Mouse (Mus musculus): ENCODE data around the gene Plgrkt. TPM values are rescaled to one million over a fixed set of nuclear protein-coding genes. Genes with fewer than 3 reads are reported as not detected.

The Plgrkt gene
- total and polyA plus RNA-seq, 2 experiments from 2014 or later, result 27.9 to 58.7 TPM

DNA sequence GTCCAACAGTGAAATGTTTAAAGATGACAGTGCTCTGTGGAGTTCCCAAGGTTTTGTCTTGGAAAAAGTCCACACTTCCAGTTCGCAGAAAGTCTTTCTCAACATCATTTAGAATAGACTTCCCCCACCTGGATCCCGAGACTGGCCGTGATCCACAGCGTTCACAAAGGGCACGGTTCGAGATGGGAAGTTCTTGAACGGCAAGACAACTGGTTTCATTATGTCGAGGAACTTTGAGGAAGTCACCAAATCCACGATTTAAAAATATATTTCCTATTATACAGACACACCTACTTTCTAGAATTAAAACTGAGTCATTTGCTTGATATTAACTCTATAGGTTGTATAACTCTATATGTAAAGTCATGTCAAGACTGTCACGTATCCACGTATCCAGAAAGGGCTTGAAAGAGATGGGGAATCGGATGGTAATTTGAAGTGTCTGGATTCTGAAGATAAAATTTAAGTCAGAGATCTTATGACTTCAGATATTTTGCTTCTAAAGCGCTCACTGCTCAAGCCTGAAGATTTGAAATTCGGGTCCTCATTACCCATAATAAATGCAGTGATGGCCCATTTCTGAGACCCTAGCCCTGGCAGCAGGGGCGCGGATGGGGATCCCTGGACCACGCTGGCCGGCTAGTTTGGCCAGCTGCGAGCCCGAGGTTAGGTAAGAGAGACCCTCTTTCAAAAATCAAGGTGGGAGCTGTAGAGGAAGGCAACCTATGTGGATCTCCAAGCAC, 793 bp downstream of the Plgrkt start:
- Histone ChIP-seq H3K4me2 (ENCODE audit: low read depth, low read length) (peak overlapping the region; percentile 72), H3K27ac (no peak overlapping the region), H3K36me3 (ENCODE audit: insufficient read depth, low read length) (no peaks in the 10 kb centered on the region), H3K9me3 (ENCODE audit: low read length) (no peaks in the 10 kb centered on the region), H3K4me1 (ENCODE audit: insufficient read depth, low read length) (peaks cover 5% of the 10 kb centered on the region; the same call in 1 of the 2 replicates), H3K9ac (replicated peaks; ENCODE audit: low read length) (peak overlapping the region; percentile 40; the same call in 1 of the 2 replicates), H3K4me3 (ENCODE audit: low read length) (peak overlapping the region; percentile 54), H3K27me3 (ENCODE audit: insufficient read depth, low read length) (no peaks in the 10 kb centered on the region)
- 65% methylated on average over 20 of the region's 20 CpGs for WGBS
- ATAC-seq, result no peak
- no peak for TF ChIP-seq CTCF (IDR thresholded peaks at IDR 0.05; ENCODE audit: low read depth)
- no peak for DNase-seq (ENCODE audit: low spot score)

DNA sequence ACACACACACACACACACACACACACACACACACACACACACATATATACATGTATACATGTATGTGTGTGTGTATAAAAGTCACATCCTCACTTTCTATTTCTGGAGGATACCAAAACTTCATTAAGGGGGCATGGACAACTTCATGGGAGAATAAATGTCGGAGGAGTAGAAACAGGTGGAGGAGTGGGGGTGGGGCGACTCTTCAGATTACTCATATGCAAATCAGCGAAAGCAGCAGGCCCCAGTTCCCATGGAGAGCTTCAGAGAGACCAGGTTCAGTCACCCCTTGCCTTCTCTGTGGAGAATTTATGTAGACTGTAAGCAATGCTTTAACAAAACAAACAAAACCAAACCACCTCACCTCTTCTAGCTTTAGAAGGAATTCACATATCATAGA, 2.1 kb downstream of the Plgrkt start:
- H3K27ac ChIP-seq, result no peak overlapping the region
- no peak overlapping the region for H3K4me3 ChIP-seq (ENCODE audit: low read length)
- no peak overlapping the region for H3K4me2 ChIP-seq (ENCODE audit: low read depth, low read length)
- H3K27me3 ChIP-seq (ENCODE audit: insufficient read depth, low read length), result no peaks in the 10 kb centered on the region
- no peak overlapping the region for H3K9ac ChIP-seq (replicated peaks; ENCODE audit: low read length)
- TF ChIP-seq CTCF (IDR thresholded peaks at IDR 0.05; ENCODE audit: low read depth), result no peak
- no peak for ATAC-seq
- no peak for DNase-seq (ENCODE audit: low spot score)
- no peaks in the 10 kb centered on the region for H3K9me3 ChIP-seq (ENCODE audit: low read length)
- H3K36me3 ChIP-seq (ENCODE audit: insufficient read depth, low read length), result no peaks in the 10 kb centered on the region
- H3K4me1 ChIP-seq (ENCODE audit: insufficient read depth, low read length), result peaks cover 12% of the 10 kb centered on the region
- WGBS, result 24% methylated on average over 3 of the region's 3 CpGs

DNA sequence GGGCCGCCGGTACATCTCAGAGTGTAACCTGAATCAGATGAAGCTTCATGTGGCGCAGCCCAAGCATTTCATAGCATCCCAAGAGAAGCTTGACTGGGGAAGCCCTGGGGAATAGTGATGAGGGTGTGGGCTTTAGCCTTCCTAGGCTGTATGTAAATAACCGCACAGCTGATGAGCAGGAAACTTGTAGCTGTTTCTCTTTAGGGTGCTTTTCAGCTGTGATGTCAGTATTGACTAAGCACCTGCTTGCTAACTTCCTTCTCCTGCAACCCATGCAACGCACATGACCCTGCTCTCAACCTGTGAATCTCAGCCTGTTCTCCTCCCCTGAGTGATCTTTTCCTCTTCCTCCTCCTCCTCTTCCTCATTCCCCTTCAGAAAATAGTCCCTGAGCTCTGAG, 3.1 kb downstream of the Plgrkt start:
- Histone ChIP-seq H3K4me3 (ENCODE audit: low read length) (no peak overlapping the region), H3K9ac (replicated peaks; ENCODE audit: low read length) (no peak overlapping the region), H3K4me2 (ENCODE audit: low read depth, low read length) (no peak overlapping the region), H3K36me3 (ENCODE audit: insufficient read depth, low read length) (no peaks in the 10 kb centered on the region), H3K9me3 (ENCODE audit: low read length) (no peaks in the 10 kb centered on the region), H3K4me1 (ENCODE audit: insufficient read depth, low read length) (peaks cover 12% of the 10 kb centered on the region), H3K27ac (no peak overlapping the region), H3K27me3 (ENCODE audit: insufficient read depth, low read length) (no peaks in the 10 kb centered on the region)
- DNase-seq (ENCODE audit: low spot score), result no peak
- ATAC-seq, result no peak
- 78% methylated on average over 5 of the region's 5 CpGs for WGBS
- TF ChIP-seq CTCF (IDR thresholded peaks at IDR 0.05; ENCODE audit: low read depth), result no peak

DNA sequence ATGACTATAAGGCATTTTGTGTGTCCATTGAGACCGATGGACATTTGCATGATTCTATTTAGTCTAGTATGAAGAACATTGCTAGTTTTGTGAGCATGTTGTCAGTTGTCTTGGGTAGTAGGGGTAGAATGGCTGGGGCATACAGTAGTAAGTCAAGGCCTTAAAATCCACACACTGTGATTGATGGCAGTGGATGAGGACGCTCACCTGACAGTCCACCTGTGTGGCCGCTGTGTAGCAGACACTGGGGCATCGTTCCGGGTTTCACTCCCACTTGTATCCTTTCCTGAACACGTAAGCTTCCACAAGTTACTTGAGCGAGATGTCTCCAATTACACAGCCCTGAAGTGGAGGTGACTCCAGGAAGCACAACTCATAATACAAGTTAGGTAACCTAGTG, 3.6 kb downstream of the Plgrkt start:
- Histone ChIP-seq H3K27me3 (ENCODE audit: insufficient read depth, low read length) (no peaks in the 10 kb centered on the region), H3K27ac (no peak overlapping the region), H3K4me3 (ENCODE audit: low read length) (no peak overlapping the region), H3K36me3 (ENCODE audit: insufficient read depth, low read length) (no peaks in the 10 kb centered on the region), H3K9me3 (ENCODE audit: low read length) (no peaks in the 10 kb centered on the region), H3K9ac (replicated peaks; ENCODE audit: low read length) (no peak overlapping the region), H3K4me2 (ENCODE audit: low read depth, low read length) (no peak overlapping the region), H3K4me1 (ENCODE audit: insufficient read depth, low read length) (peaks cover 12% of the 10 kb centered on the region)
- WGBS, result 93% methylated on average over 7 of the region's 7 CpGs
- DNase-seq (ENCODE audit: low spot score), result no peak
- TF ChIP-seq CTCF (IDR thresholded peaks at IDR 0.05; ENCODE audit: low read depth), result no peak
- no peak for ATAC-seq

DNA sequence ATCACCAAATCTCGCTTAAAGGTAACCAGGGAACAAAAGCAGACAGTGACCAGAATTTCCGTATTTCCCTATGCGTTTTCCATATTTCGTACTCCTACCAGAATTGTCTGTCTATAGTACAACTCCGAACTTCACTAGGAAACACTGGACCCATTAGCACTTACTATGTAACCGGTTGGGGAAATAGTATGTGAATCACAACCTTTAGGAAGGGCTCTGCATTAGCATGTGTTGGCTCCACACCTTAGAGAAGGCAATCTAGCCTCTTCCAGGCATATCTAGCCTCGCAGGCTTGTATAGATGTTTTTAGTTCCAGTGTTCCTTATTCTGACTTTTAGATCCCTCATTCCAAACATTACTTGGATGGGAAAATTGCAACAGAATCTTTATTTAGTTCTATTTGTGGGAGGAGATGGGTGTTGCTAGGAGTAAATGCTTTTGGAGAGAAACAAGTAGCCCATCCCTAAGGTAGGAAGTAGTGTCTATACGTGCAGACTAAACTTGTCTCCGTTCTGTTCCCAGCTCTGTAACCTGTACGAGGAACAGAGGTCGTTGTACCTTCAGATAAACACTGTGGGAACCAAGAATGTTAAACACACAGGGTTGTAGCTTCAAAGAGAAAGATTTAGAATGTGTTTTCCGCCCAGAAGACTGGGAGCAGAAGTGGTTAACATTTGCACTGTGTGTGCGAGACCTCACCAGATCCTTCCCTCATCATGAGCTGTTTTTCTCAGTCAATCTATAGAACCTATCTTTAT, 4.8 kb downstream of the Plgrkt start:
- Histone ChIP-seq H3K27ac (peak overlapping the region; percentile 57; the same call in 1 of the 2 replicates), H3K27me3 (ENCODE audit: insufficient read depth, low read length) (no peaks in the 10 kb centered on the region), H3K4me2 (ENCODE audit: low read depth, low read length) (peak overlapping the region; percentile 79), H3K9me3 (ENCODE audit: low read length) (no peaks in the 10 kb centered on the region), H3K4me1 (ENCODE audit: insufficient read depth, low read length) (peaks cover 12% of the 10 kb centered on the region), H3K4me3 (ENCODE audit: low read length) (peak overlapping the region; percentile 55), H3K36me3 (ENCODE audit: insufficient read depth, low read length) (no peaks in the 10 kb centered on the region; the same call in 1 of the 2 replicates), H3K9ac (replicated peaks; ENCODE audit: low read length) (peak overlapping the region; percentile 64)
- DNase-seq (ENCODE audit: low spot score) (no peak), ATAC-seq (no peak)
- 46% methylated on average over 13 of the region's 13 CpGs for WGBS
- no peak for TF ChIP-seq CTCF (IDR thresholded peaks at IDR 0.05; ENCODE audit: low read depth)

DNA sequence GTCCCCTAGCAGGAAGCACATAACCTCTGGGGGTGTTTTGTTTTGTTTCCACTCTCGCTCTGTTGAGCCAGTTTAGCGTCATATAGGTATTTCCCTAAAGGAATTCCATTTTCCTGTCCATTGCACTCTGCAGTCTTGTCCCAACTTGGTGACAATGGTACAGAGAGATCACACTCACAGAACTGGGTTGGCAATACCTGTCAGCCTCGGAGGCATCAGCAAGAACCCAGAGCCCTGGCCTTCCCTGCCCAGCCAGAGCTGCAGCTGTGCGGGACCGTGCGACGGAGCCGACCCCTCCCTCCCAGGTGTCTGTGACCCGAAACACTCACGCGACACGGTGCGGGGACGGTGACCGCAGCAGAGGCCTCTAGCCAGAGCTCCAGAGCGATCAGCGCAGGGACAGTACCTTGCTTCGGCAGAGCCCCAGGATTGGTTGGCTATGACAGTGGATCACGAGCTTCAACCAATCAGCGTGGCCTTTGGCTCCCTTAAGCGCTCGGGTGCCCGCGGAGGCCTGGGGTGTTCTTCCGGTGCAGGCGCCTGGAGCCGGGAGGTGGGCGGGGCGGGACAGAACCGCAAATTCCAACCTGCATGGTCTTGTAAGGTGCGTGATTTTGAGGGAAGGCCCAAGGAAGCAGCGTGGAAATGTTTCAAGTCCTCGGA, 5.6 kb downstream of the Plgrkt start:
- ATAC-seq (peak; percentile 100), DNase-seq (ENCODE audit: low spot score) (peak; percentile 96)
- peak overlapping the region; percentile 57; the same call in 1 of the 2 replicates for H3K27ac ChIP-seq
- TF ChIP-seq CTCF (IDR thresholded peaks at IDR 0.05; ENCODE audit: low read depth), result no peak
- H3K9ac ChIP-seq (replicated peaks; ENCODE audit: low read length), result peak overlapping the region; percentile 64
- peaks cover 12% of the 10 kb centered on the region for H3K4me1 ChIP-seq (ENCODE audit: insufficient read depth, low read length)
- H3K27me3 ChIP-seq (ENCODE audit: insufficient read depth, low read length), result no peaks in the 10 kb centered on the region
- H3K4me2 ChIP-seq (ENCODE audit: low read depth, low read length), result peak overlapping the region; percentile 79
- peak overlapping the region; percentile 55 for H3K4me3 ChIP-seq (ENCODE audit: low read length)
- peaks cover 2% of the 10 kb centered on the region; the same call in 1 of the 2 replicates for H3K36me3 ChIP-seq (ENCODE audit: insufficient read depth, low read length)
- WGBS, result 2% methylated on average over 33 of the region's 33 CpGs
- H3K9me3 ChIP-seq (ENCODE audit: low read length), result no peaks in the 10 kb centered on the region
